Mouse (Mus musculus) kidney, embryonic 15.5 days (tissue): ENCODE data around the gene Ctdspl. TPM values are rescaled to one million over a fixed set of nuclear protein-coding genes. Genes with fewer than 3 reads are reported as not detected.
A peak's percentile ranks its signal among the peaks of the same experiment; 100 is the strongest.

Experiments
- ATAC-seq: fragments of 200-750 bp; cut with Nextera tagmentation; replicated peaks from 2 replicates; pipeline ENCODE4 v1.8.0; 2017; ENCODE audit warnings: moderate TSS enrichment; ENCODE audit not compliant: low FRiP score
- H3K27ac ChIP-seq: fragments of 300-500 bp; sonication (generic); 2 replicates; pipeline ENCODE4 v1.5.1; 2015; ENCODE audit warnings: mild to moderate bottlenecking, inconsistent platforms
- H3K27me3 ChIP-seq: fragments of 300-500 bp; sonication (generic); 2 replicates; pipeline ENCODE4 v1.6.1; 2015; ENCODE audit warnings: inconsistent platforms
- H3K36me3 ChIP-seq: fragments of 300-500 bp; sonication (generic); 2 replicates; pipeline ENCODE4 v1.6.1; 2015; ENCODE audit warnings: inconsistent platforms
- H3K4me1 ChIP-seq: fragments of 300-500 bp; sonication (generic); 2 replicates; pipeline ENCODE4 v1.6.1; 2015; ENCODE audit warnings: inconsistent platforms
- H3K4me2 ChIP-seq: fragments of 300-500 bp; sonication (generic); 2 replicates; pipeline ENCODE4 v1.6.1; 2015; ENCODE audit warnings: moderate library complexity, mild to moderate bottlenecking, inconsistent platforms
- H3K4me3 ChIP-seq: fragments of 300-500 bp; sonication (generic); replicated peaks from 2 replicates; pipeline ENCODE4 v1.5.1; 2015; ENCODE audit warnings: mild to moderate bottlenecking, inconsistent platforms
- H3K9ac ChIP-seq: fragments of 300-500 bp; sonication (generic); 2 replicates; pipeline ENCODE4 v1.6.1; 2015; ENCODE audit warnings: mild to moderate bottlenecking, inconsistent platforms
- H3K9me3 ChIP-seq: fragments of 300-500 bp; sonication (generic); replicated peaks from 2 replicates; pipeline ENCODE4 v1.6.1; 2016; ENCODE audit warnings: inconsistent platforms
- WGBS: fragments of 180-500 bp; shearing (Covaris S2); methylation state at CpG from one replicate; pipeline ENCODE4 v1.1.7; 2015; ENCODE audit warnings: mixed read lengths; 5-methylcytosine and 5-hydroxymethylcytosine counted together
- polyA plus RNA-seq: library from polyadenylated mRNA; unstranded; fragments of >200 nt; fragmentation: Nextera tagmentation; extraction: Ambion mirVana; gene quantifications from 2 replicates; pipeline ENCODE4 v1.2.1, GENCODE M21; 2015

Gene Ctdspl
- polyA plus RNA-seq, result 24.9 and 26.2 TPM in 2 replicates

DNA sequence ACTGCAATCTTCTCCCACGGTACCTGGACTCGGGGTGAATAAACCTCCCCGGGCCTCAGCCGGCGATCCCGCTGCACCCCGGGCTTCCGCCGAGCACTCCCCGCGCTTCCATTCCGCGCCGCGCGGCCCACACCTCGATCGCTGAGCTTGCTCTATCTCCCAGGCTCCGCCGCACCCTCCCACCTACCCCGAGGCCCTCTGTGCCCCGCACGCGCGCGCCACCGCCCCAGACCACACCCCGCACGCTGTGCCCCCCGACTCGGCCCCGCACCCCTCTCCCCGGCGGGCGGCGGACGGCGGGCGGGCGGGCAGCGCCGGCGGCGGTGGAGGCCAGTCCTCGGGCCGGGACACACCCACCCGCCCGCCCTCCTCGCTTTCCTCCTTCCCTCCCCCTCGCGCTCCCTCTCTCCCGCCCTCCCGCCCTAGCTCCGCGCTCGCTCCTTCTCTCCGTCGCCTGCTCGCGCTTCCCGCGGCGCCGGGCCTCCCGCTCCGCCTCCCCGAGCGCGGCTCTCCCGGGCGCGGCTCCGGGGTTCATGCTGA, at the start of gene Ctdspl:
Ctdspl (plus strand) TSS at position 343 of the 540 bp plus-strand sequence.
- ATAC-seq, result peak; percentile 30
- no peaks in the 10 kb centered on the region for H3K9me3 ChIP-seq
- H3K27ac ChIP-seq, result peak within 1 kb of the TSS; percentile 90
- H3K27me3 ChIP-seq, result no peaks in the 10 kb centered on the region
- H3K4me2 ChIP-seq, result peak within 1 kb of the TSS; percentile 99
- H3K4me1 ChIP-seq, result peaks cover 64% of the 10 kb centered on the region
- H3K9ac ChIP-seq, result peak within 1 kb of the TSS; percentile 90
- WGBS, result under 1% methylated on average over 65 of the region's 73 CpGs
- H3K36me3 ChIP-seq, result peaks cover 9% of the 10 kb centered on the region; the same call in 1 of the 2 replicates
- peak within 1 kb of the TSS; percentile 87 for H3K4me3 ChIP-seq

DNA sequence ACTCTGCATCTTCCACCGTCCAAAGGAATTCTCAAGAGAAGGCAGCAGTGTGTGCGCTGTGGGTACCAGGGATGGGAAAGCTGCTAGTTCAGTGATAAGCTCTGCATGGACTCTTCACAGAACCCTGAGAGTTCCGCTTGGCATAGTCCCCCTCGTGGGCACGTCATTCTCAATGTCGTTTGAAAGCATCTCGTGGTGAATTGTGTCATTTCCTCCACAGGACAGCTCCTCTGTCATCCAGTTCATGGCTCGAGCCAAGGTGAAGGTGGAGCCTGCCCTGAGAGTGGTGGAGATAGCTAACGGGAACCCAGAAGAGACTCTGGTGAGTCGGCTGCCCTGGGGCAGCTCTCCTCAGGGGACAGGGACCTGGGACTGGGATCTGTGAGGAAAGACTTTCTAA, 49.4 kb upstream of the Ctdspl start:
- WGBS, result 82% methylated on average over 10 of the region's 10 CpGs
- Histone ChIP-seq H3K4me3 (no peak overlapping the region), H3K4me1 (peaks cover 30% of the 10 kb centered on the region), H3K27me3 (no peaks in the 10 kb centered on the region), H3K27ac (peak overlapping the region; percentile 68), H3K9me3 (no peaks in the 10 kb centered on the region), H3K36me3 (peaks cover 60% of the 10 kb centered on the region), H3K4me2 (no peak overlapping the region), H3K9ac (no peak overlapping the region)
- no peak for ATAC-seq

DNA sequence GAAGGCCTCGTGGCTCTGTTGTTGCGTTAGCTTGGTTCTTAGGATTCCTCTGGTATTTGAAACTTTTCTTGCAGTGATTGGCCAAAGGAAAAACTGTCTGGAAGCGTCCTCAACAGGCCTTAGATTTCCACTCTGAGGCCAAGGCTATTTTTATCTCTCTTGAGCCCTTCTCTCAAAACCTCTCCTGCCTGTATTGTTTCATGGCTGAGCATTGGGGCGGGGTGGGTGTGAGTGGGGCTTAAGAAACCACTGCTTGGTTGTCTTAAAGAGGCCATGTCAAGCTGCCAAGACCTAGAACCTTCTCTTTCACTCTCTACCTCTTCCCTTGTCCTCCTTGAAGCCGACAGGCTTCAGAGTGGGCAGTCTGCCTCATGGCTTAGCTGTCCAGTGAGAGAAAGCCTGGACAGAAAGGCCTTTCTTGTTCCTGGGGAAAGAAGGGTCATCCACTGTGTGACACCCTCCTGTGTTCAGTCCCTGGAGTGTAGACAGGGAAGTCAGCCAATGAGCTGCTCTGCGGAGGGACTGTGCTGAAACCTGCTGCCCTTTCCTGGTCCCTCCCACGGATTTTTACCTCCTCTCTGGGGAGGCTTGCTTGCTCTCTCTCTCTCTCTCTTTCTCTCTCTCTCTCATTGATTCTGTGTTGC, 48.8 kb upstream of the Ctdspl start:
- WGBS, result 71% methylated on average over 7 of the region's 7 CpGs
- Histone ChIP-seq H3K4me1 (peaks cover 31% of the 10 kb centered on the region), H3K9me3 (no peaks in the 10 kb centered on the region), H3K4me2 (no peak overlapping the region), H3K36me3 (peaks cover 54% of the 10 kb centered on the region), H3K27me3 (no peaks in the 10 kb centered on the region), H3K27ac (peak overlapping the region; percentile 68), H3K9ac (no peak overlapping the region), H3K4me3 (no peak overlapping the region)
- no peak for ATAC-seq

- ATAC-seq, result no peak
- Histone ChIP-seq H3K9me3 (no peaks in the 10 kb centered on the region), H3K4me1 (peaks cover 25% of the 10 kb centered on the region), H3K27ac (no peak overlapping the region), H3K4me3 (no peak overlapping the region), H3K27me3 (no peaks in the 10 kb centered on the region), H3K4me2 (no peak overlapping the region), H3K36me3 (peaks cover 53% of the 10 kb centered on the region), H3K9ac (no peak overlapping the region)
- WGBS, result 89% methylated on average over 11 of the region's 11 CpGs
Observed at GRCm38 (mm10) chr9:118878596-118878995, 47.7 kb upstream of the Ctdspl start.

GRCm38 (mm10) chr9:118881281-118881945, 44.8 kb upstream of the Ctdspl start:
- no peak overlapping the region for H3K4me3 ChIP-seq
- peaks cover 12% of the 10 kb centered on the region; the same call in 1 of the 2 replicates for H3K4me1 ChIP-seq
- no peak overlapping the region for H3K9ac ChIP-seq
- no peak overlapping the region for H3K4me2 ChIP-seq
- no peaks in the 10 kb centered on the region for H3K27me3 ChIP-seq
- 85% methylated on average over 7 of the region's 7 CpGs for WGBS
- H3K36me3 ChIP-seq, result peaks cover 49% of the 10 kb centered on the region
- H3K27ac ChIP-seq, result peak overlapping the region; percentile 28; the same call in 1 of the 2 replicates
- ATAC-seq, result no peak
- H3K9me3 ChIP-seq, result no peaks in the 10 kb centered on the region

DNA sequence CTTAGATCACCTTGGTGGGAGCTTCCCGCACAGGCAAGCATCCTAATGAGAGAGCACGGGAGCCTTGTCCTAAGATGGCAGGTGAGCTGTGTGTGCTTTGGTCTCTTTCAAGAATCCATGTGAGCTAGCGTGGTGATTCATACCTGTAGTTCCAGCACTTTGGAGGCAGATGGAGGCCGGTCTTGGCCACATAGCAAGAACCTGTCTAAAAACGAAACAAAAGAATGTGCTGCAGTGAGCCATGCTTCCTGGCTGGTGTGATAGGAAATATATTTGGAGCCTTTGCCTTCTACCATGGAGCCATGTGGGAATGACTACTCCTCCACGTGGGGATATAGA, 44.3 kb upstream of the Ctdspl start:
- Histone ChIP-seq H3K36me3 (peaks cover 48% of the 10 kb centered on the region), H3K27ac (peak overlapping the region; percentile 28; the same call in 1 of the 2 replicates), H3K4me1 (peaks cover 9% of the 10 kb centered on the region; the same call in 1 of the 2 replicates), H3K27me3 (no peaks in the 10 kb centered on the region), H3K9me3 (no peaks in the 10 kb centered on the region), H3K4me2 (no peak overlapping the region), H3K4me3 (no peak overlapping the region), H3K9ac (no peak overlapping the region)
- ATAC-seq, result no peak
- whole genome bisulfite sequencing, result 80% methylated on average over 6 of the region's 6 CpGs

DNA sequence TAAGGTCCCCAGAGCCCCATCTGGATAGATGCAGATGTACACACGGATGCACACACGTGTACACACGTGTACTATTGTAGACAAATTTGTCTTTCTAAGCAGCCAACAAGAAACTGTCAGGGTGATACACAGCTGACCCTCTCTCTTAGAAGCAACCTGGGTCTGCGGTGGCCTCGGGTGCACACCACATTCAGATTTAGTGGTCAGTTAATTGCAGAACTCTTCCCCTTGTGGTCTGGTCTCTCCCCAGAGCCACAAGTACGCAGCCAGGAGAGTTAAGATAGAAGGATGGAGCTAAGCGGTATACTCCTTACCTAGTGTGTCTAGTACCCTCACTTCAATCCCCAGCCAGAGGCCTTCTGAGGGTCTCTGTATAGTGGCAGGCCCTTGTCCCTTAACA, 43.1 kb upstream of the Ctdspl start:
- no peak overlapping the region for H3K27ac ChIP-seq
- no peak overlapping the region for H3K9ac ChIP-seq
- no peaks in the 10 kb centered on the region for H3K9me3 ChIP-seq
- ATAC-seq, result no peak
- peaks cover 50% of the 10 kb centered on the region for H3K36me3 ChIP-seq
- WGBS, result 96% methylated on average over 7 of the region's 7 CpGs
- no peak overlapping the region for H3K4me3 ChIP-seq
- H3K27me3 ChIP-seq, result no peaks in the 10 kb centered on the region
- no peak overlapping the region for H3K4me2 ChIP-seq
- H3K4me1 ChIP-seq, result peaks cover 6% of the 10 kb centered on the region; the same call in 1 of the 2 replicates

- Histone ChIP-seq H3K27me3 (no peaks in the 10 kb centered on the region), H3K9me3 (no peaks in the 10 kb centered on the region), H3K4me1 (peaks cover 21% of the 10 kb centered on the region), H3K9ac (no peak overlapping the region), H3K4me2 (no peak overlapping the region), H3K27ac (no peak overlapping the region), H3K36me3 (peaks cover 43% of the 10 kb centered on the region), H3K4me3 (no peak overlapping the region)
- no peak for ATAC-seq
- WGBS, result 81% methylated on average over 6 of the region's 6 CpGs
Observed at GRCm38 (mm10) chr9:118885785-118886184, 40.5 kb upstream of the Ctdspl start.

DNA sequence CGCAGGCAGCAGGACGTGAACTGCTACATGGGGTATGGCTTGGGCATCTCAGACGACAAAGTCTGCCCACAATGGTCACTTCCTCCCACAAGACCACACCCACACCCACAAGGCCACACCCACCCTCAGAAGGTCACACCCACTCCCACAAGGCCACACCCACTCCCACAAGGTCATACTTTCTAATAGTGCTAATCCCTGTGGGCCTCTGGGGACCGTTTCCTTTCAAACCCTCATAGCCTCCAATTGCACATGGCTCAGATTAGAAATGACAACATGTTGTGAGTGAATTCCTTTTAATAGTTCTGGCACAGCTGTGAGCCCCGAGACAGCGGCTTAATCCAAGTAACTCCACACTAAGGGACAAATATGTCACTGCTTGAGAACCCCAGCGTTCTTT, 39.1 kb upstream of the Ctdspl start:
- WGBS, result 92% methylated on average over 7 of the region's 7 CpGs
- ATAC-seq, result no peak
- H3K27ac ChIP-seq, result no peak overlapping the region
- H3K9me3 ChIP-seq, result no peaks in the 10 kb centered on the region
- H3K4me3 ChIP-seq, result no peak overlapping the region
- peaks cover 27% of the 10 kb centered on the region for H3K4me1 ChIP-seq
- H3K27me3 ChIP-seq, result no peaks in the 10 kb centered on the region
- peaks cover 40% of the 10 kb centered on the region for H3K36me3 ChIP-seq
- no peak overlapping the region for H3K9ac ChIP-seq
- H3K4me2 ChIP-seq, result no peak overlapping the region

- ATAC-seq, result no peak
- Histone ChIP-seq H3K9ac (no peak overlapping the region), H3K9me3 (no peaks in the 10 kb centered on the region), H3K4me3 (no peak overlapping the region), H3K27me3 (no peaks in the 10 kb centered on the region), H3K36me3 (peaks cover 43% of the 10 kb centered on the region), H3K27ac (no peak overlapping the region), H3K4me2 (no peak overlapping the region), H3K4me1 (peaks cover 30% of the 10 kb centered on the region)
- 92% methylated on average over 8 of the region's 8 CpGs for WGBS
Observed at GRCm38 (mm10) chr9:118887734-118888133, 38.5 kb upstream of the Ctdspl start.

DNA sequence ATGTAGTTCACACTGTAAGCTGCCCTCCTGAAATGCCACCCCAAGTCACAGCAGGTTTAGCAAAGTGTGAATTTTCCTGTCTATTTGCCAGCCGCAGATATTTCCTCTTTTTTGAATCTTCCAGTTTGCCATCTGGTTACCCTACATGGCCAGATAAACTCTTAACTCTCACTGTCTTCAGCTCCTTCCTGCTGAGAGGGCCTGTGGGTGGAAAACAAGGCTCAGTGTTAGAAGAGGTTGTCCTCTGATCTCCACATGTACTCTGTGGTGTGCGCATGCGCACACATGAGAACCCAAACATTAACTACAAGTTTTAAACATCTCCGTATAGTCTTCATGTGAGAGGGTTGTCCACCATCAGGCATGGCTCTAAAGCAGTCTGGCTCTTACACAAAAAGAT, 36.1 kb upstream of the Ctdspl start:
- 0 out of 2 replicates have a peak overlapping the region, but pooled peaks have one; percentile 45 for H3K27ac ChIP-seq
- H3K4me1 ChIP-seq, result peaks cover 30% of the 10 kb centered on the region
- ATAC-seq, result no peak

DNA sequence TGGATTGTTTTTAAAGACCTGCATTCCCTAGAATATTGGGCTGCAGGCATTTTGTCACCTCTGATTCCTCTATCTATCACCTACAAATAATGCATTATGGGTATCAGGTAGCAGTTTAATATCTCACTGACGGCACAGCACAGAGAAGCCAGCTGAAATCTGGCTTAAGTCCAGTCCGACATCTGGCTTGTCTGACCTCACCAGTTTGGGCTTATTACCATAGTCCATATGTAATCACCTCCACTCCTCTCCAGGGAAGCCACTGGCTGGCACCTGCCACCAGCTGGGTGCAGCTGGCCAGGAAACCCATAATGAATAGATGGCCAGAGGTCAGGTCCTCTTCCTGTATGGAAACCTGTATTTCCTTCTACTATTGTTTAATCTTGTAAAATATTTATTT, 35.6 kb upstream of the Ctdspl start:
- Histone ChIP-seq H3K4me2 (no peak overlapping the region), H3K36me3 (peaks cover 38% of the 10 kb centered on the region), H3K4me1 (peaks cover 30% of the 10 kb centered on the region), H3K27me3 (no peaks in the 10 kb centered on the region), H3K27ac (peak overlapping the region; percentile 81), H3K4me3 (no peak overlapping the region), H3K9ac (no peak overlapping the region), H3K9me3 (no peaks in the 10 kb centered on the region)
- 34% methylated on average over 2 of the region's 2 CpGs for WGBS
- no peak for ATAC-seq

More for the DNA sequence above, 36.1 kb upstream of the Ctdspl start:
- H3K9ac ChIP-seq, result no peak overlapping the region
- no peak overlapping the region for H3K4me3 ChIP-seq
- H3K36me3 ChIP-seq, result peaks cover 38% of the 10 kb centered on the region
- no peak overlapping the region for H3K4me2 ChIP-seq
- WGBS, result 89% methylated on average over 4 of the region's 4 CpGs
- no peaks in the 10 kb centered on the region for H3K27me3 ChIP-seq
- H3K9me3 ChIP-seq, result no peaks in the 10 kb centered on the region
